Mouse (Mus musculus): ENCODE results near the gene Raly. TPM values are rescaled to one million over a fixed set of nuclear protein-coding genes. Genes with fewer than 3 reads are reported as not detected.

Raly gene
- total RNA-seq (2021), result 100 to 1,000 TPM in 1 of 2 experiments, 10 to 100 TPM in 1; 93.6 to 104 TPM

DNA sequence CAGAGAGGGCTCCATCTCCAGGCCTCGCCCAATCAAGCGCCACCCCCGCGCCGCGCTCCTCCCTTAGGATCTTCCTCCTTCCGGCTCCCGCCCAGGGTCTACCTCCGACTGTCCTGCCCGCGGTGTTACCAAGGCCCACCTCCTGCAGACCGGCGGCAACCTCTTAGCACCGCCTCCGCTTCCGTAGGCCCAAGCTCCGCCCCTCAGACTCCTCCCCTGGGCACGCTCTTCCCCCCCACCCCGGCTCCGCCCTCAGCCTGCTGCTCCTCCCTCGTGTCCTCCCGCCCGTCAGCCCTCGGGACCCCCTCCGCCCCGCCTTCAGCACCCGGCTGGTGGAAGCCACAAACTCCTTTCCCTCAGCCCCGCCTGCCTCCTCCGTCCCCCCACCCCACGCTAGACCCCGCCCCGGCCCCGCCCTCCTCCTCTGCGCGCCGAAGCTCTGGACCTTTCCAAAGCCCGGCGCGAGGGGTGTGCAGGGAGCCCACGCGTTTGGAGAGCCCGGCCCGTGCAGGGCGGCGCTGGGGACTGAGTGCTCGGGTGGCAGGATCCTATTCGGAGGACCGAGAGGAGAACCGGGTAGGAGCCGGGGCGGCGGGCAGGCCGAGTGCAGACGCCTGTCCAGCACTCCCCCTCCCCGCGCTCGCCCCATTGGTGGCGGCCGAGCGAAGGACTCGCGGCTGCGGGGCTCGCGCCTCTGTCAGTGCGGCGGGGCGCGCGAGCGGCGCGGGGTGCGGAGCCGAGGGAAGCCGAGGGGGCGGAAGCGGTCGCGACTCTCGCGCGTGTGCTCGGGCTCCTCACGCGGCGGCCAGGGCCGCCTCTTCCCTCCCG, at the start of gene Raly, which contains the start of gene a:
Gene Raly, plus strand, starts transcription at position 441 of the 828 bp plus-strand sequence.
Gene a, plus strand, starts transcription at position 747 of the 828 bp plus-strand sequence.
- intact Hi-C loops (cut with DNase I), result no loop called here
- DNase-seq (ENCODE audit: extremely low spot score in 1 of 2, low spot score in 2 of 2), result peak; percentile 94 to 99

DNA sequence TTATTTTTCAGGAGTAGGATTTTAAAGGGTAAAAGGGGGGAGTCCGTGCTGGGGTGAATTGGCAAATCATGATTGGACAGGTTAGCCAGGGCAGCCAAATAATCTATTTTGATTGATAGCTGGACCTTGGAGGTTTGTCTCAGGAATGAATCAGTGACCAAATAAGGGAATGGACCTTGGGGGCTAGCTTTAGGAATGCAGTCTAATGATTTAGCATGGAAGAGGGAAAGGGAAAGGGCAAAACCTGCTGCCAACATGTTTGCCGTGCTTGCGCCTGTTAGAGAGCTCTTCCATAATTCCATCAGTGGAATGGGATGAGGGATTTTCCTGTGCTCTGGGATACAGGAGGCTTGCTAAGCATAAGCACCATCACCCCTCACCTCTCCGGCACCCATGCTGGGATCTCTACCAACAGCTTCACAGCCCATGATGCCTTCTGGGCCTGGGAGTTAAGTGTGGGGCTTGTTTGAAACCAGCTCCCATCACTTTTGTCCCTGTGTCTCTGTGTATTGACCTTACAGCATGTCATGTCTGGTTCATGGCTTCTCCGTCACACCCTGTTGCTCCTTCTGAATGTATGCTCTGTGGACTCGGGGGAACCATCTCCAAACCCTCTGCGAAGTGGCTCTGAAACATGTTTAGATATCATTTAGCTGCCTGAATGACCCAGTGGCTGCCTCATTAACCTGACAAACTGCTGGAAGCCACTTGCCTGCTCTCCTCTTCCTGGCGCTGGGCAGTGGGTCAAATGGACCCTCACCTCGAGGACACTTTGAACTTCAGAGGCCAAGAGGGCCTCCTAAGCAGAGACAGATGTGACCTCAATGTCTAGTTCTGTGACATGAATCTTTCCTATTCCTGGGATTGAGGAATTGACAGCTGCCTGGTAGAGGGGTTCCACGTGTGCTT, 47.7 kb upstream of the Raly start:
- DNase-seq (ENCODE audit: extremely low spot score in 1 of 2, low spot score in 2 of 2), result no peak
- intact Hi-C loops (cut with DNase I), result no loop called here

DNA sequence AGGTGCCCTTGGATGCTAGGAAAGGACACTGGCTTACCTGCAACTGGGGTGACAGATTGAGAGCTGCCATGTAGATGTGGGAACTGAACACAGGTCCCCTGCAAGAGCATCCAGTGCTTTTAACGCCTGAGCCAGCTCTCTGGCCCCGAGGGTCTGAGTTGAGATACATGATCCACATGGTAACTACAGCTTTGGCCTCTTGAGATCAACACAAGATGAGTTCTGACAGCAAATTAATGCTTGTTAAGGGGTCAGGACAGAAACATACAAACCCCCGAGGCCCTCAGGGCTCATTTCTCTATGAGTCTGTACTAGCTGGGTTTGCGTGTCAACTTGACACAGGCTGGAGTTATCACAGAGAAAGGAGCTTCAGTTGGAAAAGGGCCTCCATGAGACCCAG, 47.0 kb upstream of the Raly start:
- intact Hi-C loops (cut with DNase I), result no loop called here
- no peak for DNase-seq (ENCODE audit: extremely low spot score in 1 of 2, low spot score in 2 of 2)

DNA sequence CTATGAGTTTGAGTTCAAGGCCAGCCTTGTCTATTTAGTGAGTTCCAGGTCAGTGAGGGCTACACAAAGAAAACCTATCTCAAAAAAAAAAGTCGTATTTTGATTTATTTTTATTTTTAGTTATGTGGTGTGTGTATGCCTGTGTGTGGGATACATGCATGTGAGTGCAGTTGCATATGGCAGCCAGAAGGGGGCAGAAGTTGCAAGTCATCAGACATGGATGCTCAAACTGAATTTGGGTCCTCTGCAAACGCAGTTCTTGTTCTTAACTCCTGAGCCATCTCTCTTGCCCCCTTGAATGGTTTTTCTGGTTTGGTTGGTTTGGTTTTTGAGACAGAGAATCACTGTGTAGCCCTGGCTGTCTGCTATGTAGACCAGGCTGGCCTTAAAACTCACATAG, 42.5 kb upstream of the Raly start:
- intact Hi-C loops (cut with DNase I), result no loop called here
- DNase-seq (ENCODE audit: extremely low spot score in 1 of 2, low spot score in 2 of 2), result no peak

DNA sequence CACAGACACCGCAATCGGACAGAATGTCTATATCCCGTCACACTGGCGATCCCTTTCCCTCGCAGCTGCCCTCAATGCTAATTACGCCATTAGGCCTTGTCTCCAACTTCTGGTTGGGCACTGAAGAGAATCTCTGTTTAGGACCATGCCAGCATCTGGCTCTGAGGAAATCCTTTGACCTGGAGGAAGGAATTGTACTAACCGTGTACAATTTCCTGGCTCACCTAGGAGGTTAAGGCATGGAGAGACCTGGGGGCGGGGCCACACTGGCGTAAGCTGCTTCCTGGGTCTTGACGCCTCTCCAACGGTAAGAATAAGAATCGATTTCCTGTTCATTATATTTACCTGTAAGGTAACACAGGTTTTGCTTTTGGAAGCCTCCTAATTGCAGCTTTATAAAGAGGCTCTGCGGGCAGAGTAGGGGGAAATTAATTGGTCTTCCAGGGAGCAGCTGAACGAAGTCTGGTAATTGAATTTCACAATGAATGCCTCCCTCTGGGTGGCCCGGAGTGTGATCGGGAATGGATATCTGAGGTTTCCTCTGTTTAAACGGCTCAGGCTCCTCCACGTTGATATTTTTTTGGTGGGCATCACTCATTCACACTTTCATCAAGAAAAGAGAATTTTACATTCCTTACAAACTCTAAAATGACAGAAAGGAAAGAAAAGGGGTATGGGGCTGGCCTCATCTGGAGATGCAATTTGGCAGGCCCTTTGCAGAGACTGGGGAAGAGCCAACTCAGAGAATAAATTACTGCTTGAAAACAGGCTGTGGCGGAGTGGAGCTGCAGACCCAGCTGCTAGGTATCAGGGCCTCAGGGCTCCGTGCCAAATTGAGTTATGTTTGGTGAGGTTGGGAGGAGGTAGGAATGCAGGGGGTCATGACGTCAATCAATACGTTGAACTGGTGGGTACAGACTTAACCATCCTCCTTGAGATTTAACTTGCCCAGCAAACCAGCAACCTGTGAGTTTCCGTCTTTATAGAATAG, 41.6 kb upstream of the Raly start:
- intact Hi-C loops (cut with DNase I), result no loop called here
- DNase-seq (ENCODE audit: extremely low spot score in 1 of 2, low spot score in 2 of 2), result peak; percentile 31 to 63

DNA sequence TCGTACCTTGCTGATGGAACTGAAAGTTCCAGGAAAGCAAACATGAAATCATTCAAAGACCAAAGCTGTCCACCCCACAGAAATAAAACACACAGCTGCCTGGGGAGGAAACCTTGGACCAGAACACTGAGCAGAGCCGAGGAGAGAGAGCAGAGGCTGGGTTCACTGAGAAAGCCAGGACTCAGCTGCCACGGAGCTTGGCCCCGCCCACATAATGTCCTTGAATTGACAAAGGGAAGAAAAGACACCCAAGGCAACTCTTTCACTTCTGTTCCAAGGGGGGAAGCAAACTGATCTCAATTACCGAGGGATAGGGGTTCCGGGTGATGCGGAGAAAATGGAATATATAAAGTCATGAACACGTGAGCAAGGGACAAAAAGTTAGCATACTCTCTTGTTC, 39.0 kb upstream of the Raly start:
- no peak for DNase-seq (ENCODE audit: extremely low spot score in 1 of 2, low spot score in 2 of 2)
- intact Hi-C loops (cut with DNase I), result no loop called here

DNA sequence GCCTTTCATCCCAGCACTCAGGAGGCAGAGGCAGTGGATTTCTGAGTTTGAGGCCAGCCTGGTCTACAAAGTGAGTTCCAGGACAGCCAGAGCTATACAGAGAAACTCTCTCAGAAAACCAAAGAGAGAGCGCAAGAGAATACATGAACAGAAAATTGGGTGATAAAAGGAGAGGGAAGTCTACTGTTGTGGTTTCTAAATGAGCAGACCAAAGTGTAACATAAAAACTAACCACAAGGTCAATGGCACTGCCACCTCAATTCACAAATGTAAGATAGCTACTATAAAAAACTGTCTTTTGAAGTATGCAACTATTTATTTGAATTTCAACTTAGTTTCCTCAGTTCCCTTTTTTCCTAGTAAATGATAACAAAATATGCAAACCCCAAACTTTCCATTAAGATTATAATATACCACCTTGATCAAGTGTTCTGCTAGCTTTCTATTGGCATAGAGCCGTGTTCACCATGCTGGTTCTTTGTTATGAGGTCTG, 36.8 kb upstream of the Raly start:
- DNase-seq (ENCODE audit: extremely low spot score in 1 of 2, low spot score in 2 of 2), result no peak
- intact Hi-C loops (cut with DNase I), result no loop called here

DNA sequence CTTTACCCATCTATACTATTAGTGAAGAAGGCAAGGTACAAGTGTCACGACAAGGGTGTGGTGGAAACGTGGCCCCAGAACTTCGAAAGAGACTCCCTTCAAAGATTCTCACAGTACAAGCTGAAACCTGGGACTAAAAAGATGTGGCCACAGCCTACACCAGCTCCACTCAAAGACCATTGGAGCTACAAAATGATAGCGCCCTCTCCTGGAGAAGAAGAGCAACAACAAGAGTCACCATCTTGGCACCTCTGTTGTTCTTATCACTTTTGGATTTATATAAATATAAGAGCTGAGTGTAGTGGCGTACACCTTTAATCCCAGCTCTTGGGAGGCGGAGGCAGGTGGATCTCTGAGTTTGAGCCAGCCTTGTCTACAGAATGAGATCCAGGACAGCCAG, 35.1 kb upstream of the Raly start:
- DNase-seq (ENCODE audit: extremely low spot score in 1 of 2, low spot score in 2 of 2), result no peak
- intact Hi-C loops (cut with DNase I), result no loop called here

DNA sequence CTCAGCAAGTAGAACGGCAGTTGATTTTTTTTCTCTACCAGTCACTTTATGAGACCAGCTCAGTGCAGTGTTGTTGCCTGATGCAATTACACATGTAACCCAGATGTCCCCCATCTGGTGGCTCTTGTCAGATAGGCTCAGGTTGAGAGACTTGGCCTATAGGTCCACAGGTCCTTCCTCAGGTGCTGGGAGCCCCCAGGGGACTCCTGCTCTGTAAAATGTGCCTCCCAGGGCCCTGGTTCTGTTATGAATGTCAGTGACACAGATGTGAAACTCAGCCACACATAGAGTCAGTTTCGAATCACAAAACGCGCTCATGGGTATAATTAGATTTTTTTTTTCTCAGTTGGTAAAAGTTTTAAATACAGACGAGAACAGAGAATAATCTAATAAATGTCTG, 33.2 kb upstream of the Raly start:
- no peak for DNase-seq (ENCODE audit: extremely low spot score in 1 of 2, low spot score in 2 of 2)
- intact Hi-C loops (cut with DNase I), result no loop called here

DNA sequence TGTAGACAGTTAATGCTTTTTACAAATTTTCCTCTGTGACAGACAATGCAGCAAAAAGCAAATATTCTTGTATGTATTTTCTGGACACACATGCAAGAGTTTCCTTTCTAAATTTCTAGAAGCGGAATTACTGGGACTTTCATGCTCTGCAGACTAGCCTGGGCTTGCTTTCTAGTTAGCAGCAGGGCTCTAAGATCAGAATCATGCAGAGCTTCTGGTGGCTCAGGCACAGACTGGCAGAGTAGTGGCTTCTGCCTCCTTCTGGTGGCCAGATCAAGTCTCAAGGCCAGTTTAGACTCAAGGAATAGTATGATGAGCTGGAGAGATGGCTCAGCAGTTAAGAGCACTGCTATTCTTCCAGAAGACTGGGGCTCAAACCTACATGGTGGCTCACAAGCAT, 32.4 kb upstream of the Raly start:
- intact Hi-C loops (cut with DNase I), result no loop called here
- no peak for DNase-seq (ENCODE audit: extremely low spot score in 1 of 2, low spot score in 2 of 2)

DNA sequence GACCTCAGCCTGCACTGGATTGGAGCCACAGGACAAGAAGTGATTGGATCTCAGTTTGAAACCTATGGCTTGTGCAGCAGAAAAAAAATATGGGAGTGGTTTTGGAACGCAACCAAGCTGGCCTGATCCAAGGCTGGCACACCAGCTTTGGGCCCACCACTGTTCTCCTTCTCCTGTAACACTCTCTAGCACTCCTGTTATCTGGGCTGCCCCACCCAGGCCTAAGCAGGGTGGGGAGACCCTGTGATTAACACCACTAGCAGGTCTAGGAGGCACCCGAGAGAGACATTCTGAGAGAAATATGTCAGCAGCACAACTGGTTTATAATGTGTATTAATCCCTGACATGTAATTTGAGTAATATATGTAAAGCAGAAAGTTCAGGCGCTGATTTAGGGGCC, 27.7 kb upstream of the Raly start:
- intact Hi-C loops (cut with DNase I), result no loop called here
- no peak for DNase-seq (ENCODE audit: extremely low spot score in 1 of 2, low spot score in 2 of 2)

DNA sequence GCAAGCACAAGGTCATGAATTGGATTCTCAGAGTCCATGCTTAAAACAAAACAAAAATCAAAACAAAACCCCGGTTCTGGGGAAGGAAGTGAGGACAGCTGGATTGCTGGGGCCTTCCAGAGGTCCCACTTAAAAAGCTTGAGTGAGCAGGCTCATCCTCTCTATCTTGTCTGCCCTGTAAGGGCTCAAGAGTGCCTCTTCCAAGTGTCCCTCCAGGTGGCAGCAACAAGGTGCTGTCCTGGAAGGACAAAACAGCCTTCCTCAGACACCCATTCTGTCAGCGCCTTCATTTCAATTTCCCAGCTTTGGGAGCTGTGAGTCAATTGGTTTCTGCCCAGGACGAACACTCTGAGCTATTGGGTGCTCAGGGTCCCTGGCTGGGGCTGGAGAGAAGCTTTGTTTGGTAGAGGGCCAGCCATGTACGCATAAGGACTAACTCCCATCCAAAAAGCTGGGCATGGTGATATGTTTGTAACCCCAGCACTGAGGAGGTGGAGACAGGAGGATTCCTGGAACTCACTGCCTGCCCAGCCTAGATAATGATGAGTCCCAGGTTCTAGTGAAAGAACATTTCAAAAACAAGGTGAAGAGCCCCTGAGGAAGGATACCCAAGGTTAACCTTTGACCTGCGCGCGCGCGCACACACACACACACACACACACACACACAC, 25.9 kb upstream of the Raly start:
- DNase-seq (ENCODE audit: extremely low spot score in 1 of 2, low spot score in 2 of 2), result no peak
- intact Hi-C loops (cut with DNase I), result no loop called here

DNA sequence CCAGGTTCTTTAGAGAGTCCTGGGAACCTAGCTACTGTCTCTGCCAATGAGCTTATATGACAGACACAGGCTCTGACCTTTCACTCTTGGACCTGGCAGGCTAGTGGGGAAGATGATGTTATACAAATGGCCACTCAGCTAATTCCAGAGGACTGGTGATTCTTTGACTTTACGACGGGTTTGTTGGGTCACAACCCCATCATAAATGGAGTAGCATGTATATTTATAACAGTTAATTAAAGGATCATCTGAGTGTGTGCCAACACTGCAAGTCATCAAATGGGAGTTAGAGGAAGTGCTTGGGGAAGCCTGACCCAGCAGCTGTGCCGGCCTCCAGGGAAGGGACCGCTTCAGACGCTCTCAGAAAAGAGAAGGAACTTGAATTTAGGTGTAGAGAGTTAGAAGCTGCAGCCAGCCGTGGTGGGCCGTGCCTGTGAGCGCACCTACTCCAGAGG, 25.3 kb upstream of the Raly start:
- intact Hi-C loops (cut with DNase I), result no loop called here

DNA sequence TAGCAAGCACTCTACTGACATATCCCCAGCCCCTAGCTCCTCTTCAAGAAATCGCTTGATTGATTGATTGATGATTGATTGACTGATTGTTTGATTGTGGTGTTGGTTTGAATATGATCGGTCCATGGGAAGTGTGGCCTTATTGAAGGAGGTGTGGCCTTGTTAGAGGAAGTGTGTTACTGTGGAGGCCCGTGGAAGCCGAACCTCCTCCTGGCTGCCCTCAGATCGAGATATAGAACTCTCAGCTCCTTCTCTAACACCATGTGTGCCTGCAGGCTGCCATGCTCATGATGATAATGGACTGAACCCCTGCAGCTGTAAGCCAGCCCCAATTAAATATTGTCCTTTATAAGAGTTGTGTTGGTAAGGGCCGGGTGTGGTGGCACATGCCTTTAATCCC, 23.8 kb upstream of the Raly start:
- DNase-seq (ENCODE audit: extremely low spot score in 1 of 2, low spot score in 2 of 2), result no peak
- intact Hi-C loops (cut with DNase I), result no loop called here

More for the DNA sequence above, 25.3 kb upstream of the Raly start:
- no peak for DNase-seq (ENCODE audit: extremely low spot score in 1 of 2, low spot score in 2 of 2)

DNA sequence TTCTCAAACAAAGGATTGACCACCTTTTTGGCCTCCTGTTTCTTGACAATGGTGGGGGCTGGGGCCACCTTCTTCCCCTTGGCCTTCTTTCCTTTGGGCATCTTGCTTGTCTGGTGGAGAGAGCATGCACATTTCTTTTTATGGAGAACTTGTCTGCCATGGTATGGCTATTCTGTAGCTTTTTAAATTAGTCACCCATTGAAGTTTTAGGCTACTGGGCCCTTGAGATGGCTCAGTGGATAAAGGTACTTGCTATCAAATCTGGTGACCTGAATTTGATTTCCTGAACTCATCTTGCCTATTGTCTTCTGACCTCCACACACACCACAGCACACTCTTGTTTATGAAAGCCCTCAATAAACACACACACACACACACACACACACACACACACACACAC, 21.0 kb upstream of the Raly start, which contains the start of gene Gm14214:
Gene Gm14214, minus strand, starts transcription at position 101 of the 400 bp plus-strand sequence.
- DNase-seq (ENCODE audit: extremely low spot score in 1 of 2, low spot score in 2 of 2), result no peak
- intact Hi-C loops (cut with DNase I), result no loop called here

DNA sequence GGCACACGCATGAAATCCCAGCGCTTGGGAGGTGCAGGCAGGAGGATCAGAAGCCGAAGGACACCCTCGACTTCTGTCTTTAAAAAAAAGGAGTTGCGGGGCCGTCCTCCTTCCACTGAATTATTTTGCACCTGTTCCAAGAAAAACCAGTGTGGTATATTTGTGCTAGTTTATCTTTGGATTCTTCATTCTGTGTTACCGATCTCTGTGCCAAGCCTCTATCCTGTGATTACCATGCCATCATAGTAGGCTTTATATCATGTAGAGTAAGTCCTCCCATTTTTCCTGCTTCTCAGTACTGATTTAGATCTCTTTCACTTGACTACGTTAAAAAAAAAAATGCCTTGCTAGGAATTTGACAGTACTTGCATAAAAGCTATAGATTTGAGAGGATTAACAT, 19.3 kb upstream of the Raly start:
- intact Hi-C loops (cut with DNase I), result no loop called here
- DNase-seq (ENCODE audit: extremely low spot score in 1 of 2, low spot score in 2 of 2), result no peak

DNA sequence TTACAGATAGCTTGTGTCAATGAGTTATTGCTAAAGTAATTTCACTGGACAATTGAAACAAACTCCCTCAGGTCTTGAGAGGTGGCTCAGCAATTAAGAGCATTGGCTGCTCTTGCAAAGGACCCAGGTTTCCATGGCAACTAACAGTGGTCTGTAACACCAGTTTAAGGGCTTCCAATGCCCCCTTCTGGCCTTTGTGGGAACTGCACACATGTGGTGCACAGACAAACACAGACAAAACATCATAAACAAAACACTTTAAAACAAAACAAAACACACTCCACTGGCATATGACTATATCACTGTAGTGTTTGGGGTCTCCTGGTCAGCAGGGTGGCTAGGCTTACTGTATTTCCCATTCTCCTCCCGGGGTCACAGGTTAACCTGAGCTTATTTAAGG, 16.9 kb upstream of the Raly start:
- intact Hi-C loops (cut with DNase I), result no loop called here

DNA sequence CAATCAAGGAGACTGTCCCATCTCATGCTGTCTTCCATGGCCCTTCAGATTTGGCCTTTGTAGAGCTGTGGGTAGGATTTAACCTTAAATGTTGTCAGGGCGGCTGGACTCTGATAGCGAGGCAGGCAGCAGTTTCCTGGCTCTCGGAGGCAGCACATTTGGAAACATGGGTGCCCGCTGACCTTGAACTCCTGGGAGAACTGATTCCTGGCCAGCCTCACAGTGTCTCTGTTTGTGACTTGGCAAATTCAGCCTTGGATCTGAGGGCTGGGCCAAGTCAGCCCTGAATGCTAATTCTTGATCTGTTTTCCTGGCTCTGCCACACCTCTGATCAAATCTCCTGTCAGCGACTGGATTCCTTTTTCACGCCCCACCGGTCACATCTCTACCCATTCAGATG, 14.4 kb upstream of the Raly start:
- intact Hi-C loops (cut with DNase I), result no loop called here
- DNase-seq (ENCODE audit: extremely low spot score in 1 of 2, low spot score in 2 of 2), result no peak

More for the DNA sequence above, 16.9 kb upstream of the Raly start:
- peak in 1 of 2 experiments; percentile 46 for DNase-seq (ENCODE audit: extremely low spot score in 1 of 2, low spot score in 2 of 2)
